Mouse (Mus musculus): ENCODE results near the gene Tmem215.
A peak's percentile ranks its signal among the peaks of the same experiment; 100 is the strongest.

The Tmem215 gene

GRCm38 (mm10) chr4:40471880-40472279 lies at the start of gene Tmem215:
Gene Tmem215, plus strand, starts transcription at chr4:40472180.
- DNase-seq (ENCODE audit: low spot score) = no peak

- DNase-seq (ENCODE audit: low spot score) = no peak
Observed at GRCm38 (mm10) chr4:40431916-40432315, 40.1 kb upstream of the Tmem215 start.

GRCm38 (mm10) chr4:40433379-40433778 lies 38.6 kb upstream of the Tmem215 start:
- no peak for DNase-seq (ENCODE audit: low spot score)

- DNase-seq (ENCODE audit: low spot score) = no peak
Observed at GRCm38 (mm10) chr4:40434388-40434787, 37.6 kb upstream of the Tmem215 start.

DNA sequence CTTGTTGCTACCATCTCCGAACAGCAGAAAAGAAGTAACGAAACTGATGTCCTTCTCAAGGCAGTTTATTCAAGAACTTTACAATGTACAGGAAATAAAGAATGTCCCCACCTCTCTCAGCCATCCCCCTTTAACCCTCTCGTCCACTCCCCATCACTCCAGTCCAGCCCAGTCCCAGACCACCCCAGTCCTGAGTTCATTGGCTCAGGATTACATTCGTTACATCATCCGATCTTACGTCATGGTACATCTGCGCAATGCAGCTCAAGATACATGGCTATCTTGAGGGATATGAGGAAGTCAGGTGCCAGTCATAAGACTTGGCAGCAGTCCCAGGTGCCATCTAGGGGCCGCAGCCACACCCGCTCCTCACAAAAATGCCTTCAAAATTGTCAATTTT lies 28.4 kb upstream of the Tmem215 start:
- no peak for DNase-seq (ENCODE audit: low spot score)

DNA sequence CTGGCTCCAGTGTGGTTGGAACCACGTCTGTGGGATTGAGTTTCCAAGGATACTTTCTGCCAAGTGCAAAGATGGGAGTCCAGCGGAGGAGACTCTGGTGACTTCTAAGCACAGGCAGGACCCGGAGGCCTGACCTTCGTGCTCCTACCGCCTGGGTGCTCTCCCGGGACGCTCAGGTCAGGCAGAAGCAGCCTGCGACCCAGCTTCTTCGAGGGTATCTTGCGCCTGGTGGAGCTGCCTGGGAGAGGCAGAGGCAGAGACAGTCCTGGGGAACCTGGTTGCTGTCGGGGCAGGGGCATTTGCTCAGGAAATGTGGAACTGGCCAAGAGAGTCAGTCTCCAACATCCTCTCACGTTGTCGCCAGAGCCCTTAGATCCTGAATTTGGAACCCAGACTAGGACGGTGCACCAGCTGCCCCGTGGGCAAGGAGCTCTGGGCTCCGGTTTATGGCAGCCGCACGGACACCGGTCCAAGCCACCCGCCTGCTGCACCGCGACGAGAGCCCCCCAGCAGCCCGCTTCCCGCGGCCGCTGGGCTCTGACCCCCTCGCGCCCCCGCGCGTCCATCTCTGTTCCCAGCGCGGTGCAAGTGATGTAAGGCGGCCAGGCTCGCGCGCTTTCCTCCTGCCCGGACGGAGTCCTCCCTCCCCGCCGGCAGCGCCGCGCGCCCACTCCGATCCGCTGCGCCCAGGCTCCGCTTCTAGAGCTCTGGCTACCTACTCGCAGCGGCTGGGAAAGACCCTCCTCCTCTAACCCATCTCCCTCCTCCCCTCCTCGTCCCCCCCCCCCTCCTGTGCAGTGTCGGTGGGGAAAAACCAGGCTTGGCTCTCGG lies 935 bp downstream of the Tmem215 start:
- DNase-seq (ENCODE audit: low spot score) = no peak

GRCm38 (mm10) chr4:40473911-40474310 lies 1.9 kb downstream of the Tmem215 start:
- no peak for DNase-seq (ENCODE audit: low spot score)

DNA sequence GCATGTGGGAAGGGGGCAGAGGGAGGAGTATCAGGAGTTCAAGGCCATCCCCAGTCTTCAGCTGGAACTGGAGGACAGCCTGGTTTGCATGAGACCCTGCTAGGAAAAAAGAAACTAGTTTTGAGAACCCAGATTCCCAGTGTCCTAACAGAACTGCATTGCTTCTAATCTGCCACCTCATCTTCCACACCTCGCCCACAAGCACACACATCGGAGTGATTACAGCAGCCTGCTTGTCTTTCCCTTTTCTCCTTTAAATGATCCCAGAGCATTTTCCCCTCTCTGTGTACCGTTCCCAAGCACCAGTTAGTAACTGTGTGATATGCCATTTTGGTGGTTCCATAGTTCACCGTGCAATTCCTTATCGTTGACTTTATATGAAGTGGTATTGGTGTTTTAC lies 6.0 kb downstream of the Tmem215 start:
- DNase-seq (ENCODE audit: low spot score) = no peak

- DNase-seq (ENCODE audit: low spot score) = no peak
Observed at GRCm38 (mm10) chr4:40486546-40486945, 14.6 kb downstream of the Tmem215 start.

DNA sequence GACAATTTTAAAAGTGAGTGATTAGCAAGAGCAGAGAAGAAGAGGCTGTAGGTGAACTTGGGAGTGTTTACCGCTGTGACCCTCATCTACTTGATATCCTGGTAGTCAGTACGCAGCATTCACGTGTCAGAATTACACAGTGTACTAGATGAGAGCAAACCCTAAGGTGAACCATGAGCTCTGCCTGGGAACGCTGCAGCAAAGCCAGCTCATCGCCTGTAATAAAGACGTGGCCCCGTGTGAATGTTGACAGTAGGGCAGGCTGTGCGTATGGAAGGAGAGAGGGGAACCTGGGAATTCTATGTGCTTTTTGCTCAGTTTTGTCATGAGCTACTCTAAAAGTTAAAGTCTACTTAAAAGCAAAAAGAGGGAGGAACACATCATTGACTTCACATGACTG lies 19.8 kb downstream of the Tmem215 start:
- no peak for DNase-seq (ENCODE audit: low spot score)

DNA sequence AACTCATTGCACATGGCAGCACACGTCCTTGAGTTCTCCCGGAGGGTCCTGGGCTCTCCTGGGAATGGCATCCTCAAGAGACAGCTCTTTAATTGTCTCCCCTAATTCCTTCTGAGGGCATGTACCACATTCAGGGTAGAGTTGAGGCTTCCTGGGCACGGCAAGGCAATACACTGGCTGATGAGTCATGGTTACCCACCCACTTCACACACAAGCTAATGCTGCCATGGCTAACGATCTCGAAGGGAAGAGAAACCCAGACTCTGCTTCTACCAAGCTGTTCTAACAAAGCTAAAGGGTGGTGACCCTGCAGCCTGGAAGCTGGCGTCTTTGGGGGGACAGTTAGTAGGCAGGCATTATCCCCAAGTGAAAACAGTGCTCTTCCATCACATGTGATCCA lies 24.4 kb downstream of the Tmem215 start:
- no peak for DNase-seq (ENCODE audit: low spot score)

DNA sequence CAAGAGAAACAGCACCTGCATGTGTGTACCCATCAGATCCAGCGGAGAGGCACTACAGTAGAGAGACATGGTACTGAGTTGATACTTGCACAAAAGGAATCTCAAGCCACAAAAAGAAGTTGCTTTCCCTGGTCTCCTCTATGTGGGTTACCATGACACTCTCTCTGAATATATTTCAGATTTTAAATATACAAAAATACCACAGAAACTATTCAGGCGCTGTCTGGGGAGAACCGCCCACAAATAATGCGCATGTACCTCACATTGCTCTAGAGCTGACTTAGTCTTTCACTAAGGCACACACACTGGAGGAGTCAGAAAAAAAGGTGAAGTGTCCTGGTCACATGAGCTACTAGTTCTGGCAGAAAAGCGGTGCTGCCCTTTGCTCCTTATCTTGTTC lies 24.8 kb downstream of the Tmem215 start:
- DNase-seq (ENCODE audit: low spot score) = no peak

DNA sequence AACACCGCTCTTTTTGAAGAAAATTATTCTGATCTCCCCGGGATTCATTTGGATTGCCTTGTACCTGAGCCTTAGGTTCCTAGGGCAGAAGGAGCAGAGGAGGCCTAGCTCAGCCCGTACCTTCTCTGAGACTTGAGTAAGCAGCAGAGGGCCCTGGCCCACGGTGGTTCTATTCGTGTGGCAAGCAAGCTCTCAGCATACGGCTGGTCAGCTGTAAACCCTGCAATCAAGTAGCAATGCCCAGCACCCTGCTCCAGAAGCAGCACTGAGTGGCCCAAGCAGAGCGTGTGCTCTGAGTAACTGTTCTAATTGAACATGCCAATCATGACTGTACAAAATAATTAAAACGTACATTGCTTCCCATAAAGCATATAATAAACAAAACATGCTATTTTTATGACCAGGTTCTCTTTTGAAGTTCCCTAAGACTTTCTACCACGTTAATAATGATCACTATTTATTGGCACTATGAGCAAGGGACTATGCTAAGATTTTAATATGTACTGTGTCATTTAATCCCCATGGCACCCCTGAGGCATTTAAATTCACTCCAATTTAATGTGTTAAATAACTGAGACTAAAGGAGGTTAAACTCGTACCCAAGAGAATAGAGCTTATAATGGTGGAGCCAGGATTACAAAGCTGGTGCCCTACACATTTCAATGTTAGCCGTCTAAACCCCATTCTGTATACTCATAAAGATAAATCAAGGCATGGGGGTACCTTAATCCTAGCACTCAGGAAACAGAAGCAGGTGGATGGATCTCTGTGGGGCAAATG lies 28.0 kb downstream of the Tmem215 start:
- DNase-seq (ENCODE audit: low spot score) = no peak

- no peak for DNase-seq (ENCODE audit: low spot score)
Observed at GRCm38 (mm10) chr4:40502459-40502858, 30.5 kb downstream of the Tmem215 start.

DNA sequence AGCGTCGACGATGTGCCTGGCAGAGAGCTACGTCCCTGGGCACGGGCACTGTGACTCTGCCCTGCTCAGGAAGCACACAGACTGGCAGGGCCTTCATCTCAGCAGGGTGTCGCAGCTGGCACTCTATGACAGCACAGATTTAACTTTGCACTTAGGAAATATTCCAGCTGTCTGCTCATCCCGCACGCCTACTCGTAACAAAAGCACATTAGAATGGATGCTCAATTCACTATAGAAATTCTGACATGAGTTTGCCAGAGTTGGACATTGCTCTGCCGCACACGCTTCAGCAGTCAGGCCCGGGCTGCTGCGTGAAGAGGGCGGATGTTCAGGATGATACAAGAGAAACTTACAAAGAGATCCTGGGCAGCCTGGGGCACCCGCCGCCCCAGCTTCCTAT lies 37.6 kb downstream of the Tmem215 start:
- peak; percentile 44 for DNase-seq (ENCODE audit: low spot score)

DNA sequence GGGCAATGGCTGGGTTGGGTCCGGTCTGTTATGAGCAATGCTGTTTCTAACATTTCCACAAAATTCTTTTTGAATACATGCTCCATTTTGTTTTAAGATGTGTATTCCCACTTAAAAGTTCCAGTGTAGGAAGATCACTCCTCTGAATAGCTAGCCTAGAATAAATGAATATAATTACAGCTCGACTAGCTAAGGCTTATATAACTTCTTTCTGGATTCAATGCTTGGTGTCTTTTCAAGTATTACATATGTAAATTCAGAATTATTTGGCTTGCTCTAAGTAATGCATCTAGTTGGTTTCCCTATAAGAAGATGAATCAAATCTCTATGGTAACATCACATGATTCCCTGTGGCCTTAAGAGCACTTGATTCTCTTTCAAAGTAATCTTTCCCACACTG lies 41.3 kb downstream of the Tmem215 start:
- no peak for DNase-seq (ENCODE audit: low spot score)

DNA sequence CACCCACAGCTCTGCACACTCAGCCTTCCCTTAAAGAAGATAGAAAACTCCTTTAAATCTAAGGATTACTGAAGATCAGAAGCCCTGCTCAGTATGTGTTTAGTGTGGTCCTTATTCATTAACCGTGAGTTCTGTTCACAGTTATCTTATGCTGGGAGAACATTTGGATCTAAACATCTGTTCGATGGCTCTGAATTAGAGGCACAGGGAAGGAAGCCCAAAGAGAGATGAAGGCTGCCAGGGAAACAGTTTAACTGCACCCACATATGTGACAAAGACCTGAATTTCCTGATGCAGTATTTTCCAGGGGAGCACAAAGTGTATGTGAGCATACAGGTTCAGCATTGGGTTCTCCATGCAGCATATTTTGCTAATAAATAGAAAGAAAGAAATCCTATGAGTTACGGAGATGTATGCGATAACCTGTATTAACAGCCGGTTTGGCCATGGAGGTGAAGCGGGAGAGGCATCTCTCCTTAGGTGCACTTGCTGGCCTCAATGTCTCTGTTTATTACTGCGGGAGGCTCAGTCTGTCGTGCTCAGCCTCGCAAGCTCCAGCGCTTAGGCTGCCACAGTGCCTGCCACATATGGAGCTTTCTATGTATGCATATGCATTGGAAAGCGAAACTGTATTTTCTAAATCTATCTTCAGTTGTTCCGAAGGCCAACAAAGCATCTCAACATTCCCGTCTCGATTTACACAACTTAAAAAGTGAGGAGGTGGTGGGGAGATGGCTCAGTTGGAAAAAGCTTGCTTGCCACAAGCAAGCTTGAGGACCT lies 46.8 kb downstream of the Tmem215 start:
- DNase-seq (ENCODE audit: low spot score) = peak; percentile 33
